Mouse (Mus musculus) R1 (cell line): Measurements from ENCODE around the gene Rpa3.

Experiments
- DNase-seq: peaks from one replicate; pipeline ENCODE4 v3.0.0-alpha.2; 2018; ENCODE audit warnings: low read depth, low spot score

The Rpa3 gene

DNA sequence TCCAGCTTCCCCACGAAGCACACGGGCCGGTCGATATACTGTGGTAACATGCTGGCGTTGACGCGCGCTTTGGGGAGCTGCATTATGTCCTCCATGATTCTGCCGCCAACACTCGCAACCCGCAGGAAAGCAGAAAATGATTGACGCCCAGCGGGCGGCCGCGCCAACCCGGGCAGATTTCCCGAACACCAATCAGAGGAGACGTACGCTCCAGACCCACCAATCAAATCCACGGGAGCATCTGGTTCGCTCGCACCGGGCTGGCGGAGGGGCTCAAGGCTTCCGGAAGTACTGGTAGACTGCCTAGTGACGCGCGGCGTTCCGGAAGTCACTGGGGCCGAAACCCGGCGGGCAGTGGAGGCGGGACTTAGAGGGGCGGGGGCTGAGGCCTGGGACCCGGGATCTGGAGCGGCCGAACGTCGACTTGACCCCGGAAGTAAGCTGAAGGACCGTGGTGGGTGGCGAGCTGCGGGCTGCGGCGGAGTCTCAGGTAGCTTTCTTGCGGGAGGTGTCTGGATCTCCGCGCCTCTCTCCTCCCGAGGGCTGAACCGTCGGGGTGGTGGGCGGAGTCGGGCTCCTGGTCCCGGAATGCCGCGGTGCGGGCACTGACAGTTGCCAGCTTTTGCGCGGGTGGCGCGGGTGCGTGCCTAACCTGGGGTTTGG, at the start of gene Rpa3, which contains the start of the genes Umad1 and Gm45062:
TSS of gene Rpa3 (minus strand) at position 170 of the 663 bp plus-strand sequence.
TSS of gene Umad1 (plus strand) at position 285 of the 663 bp plus-strand sequence.
TSS of gene Gm45062 (plus strand) at position 447 of the 663 bp plus-strand sequence.
- DNase-seq: peak; percentile 98

- DNase-seq: no peak
Measured at GRCm38 (mm10) chr6:8307878-8308775, 49.2 kb upstream of the Rpa3 start.

GRCm38 (mm10) chr6:8299066-8299863, 40.3 kb upstream of the Rpa3 start:
- no peak for DNase-seq

GRCm38 (mm10) chr6:8294048-8294784, 35.2 kb upstream of the Rpa3 start:
- peak; percentile 30 for DNase-seq

DNA sequence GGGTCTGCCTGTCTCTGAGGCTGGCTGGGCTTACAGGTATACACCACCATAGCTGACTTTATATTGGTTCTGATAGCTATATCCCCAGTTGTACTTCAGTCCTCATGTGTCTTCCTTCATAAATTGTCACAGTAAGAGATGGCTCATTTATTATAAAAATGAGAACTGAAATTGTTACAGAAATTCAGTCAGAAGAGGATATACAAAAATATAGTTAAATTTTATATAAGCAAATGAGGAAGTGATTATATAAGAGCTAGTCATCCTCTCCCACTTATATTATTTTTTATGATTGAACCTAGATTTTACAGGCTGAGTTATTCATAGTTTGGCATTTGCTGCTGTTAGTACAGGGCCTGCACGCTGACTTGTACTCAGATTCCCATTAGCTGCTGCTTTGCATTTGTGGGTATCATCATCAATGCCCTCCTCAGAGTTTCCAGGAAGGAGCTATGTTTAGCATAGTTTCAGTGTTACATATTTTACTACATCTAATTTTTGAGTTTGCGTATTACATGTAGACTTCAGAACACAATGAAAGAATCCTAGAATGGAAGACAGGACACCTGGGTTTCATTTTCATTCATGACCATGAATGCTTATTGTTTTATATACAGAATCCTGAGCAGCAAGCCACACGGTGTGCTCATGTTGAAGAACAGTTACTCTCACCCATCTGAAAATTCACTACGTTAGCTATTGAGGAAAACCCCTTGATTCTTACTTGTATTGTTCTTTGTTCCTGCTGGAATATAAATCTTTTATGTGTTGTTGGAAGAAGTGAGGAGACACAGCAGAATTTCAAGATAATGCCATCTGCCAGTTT, 30.0 kb upstream of the Rpa3 start:
- no peak for DNase-seq

DNA sequence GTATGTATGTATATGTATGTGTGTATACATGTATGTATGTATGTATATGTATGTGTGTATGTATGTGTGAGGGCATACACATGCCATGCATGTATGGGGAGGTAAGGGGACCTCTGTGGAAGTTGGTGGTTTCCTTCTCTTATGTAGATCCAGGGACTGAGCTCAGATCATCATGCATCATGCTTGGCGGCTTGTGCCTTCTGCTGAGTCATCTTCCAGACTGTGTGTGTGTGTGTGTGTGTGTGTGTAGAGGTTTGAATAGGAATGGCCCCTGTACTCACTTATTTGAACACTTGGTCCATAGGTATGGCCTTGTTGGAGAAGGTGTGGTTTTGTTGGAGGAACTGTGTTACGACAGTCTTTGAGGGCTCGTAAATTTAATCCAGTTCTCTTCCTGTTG, 27.2 kb upstream of the Rpa3 start:
- DNase-seq: no peak

- DNase-seq: no peak
Measured at GRCm38 (mm10) chr6:8285401-8285960, 26.5 kb upstream of the Rpa3 start.

DNA sequence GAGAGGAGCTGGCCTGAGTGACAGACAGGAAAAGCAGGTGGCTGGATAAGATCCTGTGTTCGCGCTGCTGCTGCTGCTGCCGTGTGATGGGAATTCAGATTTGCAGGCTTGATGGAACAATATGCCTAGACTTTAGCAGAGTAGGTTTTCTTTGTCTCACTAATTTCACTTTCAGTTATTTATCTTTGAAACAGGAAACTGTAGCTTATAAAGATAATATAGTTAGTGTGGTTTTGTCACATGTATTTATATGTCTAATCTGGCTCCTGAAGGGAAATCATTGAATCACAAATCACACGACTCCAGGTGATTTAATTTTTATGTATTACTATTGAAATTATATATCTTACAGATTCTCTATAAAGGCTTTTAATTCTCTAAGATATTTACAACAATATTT, 24.3 kb upstream of the Rpa3 start:
- DNase-seq: no peak

DNA sequence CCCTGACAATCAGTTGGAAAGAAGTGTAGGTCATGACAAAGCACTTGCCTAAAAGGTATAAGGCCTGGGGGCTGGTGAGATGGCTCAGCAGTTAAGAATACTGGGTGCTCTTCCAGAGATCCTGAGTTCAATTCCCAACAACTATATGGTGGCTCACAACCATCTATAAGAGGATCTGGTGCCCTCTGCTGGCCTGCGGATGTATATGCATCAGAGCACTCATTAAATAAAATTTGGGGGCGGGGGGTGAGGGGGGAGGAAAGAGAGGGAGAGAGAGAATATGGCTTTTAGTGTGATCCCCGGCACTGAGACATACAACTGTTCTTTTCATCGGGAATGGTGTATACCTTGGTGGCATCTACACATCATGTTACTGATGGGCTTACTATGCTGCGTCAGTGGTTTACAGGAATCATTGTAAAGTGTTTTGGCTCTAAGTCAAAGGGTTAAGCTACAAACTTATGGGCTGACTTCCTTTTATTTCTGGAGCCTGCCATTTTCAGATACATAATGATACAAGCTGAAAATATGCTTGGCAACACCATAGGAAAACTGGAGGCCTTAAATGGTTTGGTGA, 19.5 kb upstream of the Rpa3 start:
- DNase-seq: peak; percentile 31

- no peak for DNase-seq
Measured at GRCm38 (mm10) chr6:8276431-8276830, 17.5 kb upstream of the Rpa3 start.

DNA sequence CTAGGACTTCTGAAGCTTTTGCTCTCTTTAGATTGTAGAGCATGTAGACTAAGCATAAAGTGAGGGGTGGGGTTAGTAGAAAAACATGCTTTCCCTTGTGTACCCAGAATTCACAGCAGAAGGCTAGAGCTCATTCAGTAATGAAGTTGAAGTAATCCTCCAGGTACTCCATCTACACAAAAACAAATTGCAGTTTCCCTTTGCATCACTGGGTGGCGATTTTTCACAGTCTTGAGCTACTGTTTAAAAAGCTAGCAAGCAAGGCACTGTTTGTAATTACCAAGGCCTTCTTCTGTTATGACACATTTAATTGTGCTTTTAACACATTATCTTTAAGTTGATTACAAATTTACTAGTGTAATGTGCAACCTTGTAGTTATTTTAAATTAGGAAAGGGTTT, 16.1 kb upstream of the Rpa3 start:
- DNase-seq: peak; percentile 58

DNA sequence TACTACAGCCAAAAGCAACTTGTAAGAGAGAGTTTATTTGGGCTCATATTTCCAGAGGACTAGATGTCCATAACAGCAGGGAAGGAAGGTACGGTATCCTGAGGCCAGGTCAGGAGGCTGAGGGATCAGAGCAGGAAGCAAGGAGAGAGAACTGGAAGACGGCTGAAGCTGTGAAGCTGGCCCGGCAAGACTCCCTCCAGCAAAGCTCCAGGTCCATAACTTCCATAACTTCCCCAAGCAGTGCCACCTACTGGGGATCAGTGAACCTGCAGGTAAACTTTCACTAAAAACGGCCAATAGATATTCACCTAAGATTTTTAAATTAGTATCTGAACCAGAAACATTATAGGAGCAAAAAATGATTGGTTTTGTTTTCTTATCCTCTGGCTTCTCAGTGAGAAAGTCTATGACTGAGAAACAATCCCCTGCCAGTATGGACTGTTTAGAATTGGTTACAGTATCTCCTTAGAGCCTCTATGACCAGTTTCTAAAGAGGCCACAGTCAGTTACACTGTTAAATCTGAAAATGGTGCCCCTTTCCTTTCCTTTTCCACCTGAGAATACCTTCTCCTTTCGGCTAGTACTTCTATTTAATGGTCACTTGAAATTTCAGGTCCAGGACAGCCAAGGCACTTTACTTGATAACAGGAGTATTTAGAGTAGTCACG, 15.5 kb upstream of the Rpa3 start:
- DNase-seq: peak; percentile 60

- no peak for DNase-seq
Measured at GRCm38 (mm10) chr6:8271047-8271446, 12.1 kb upstream of the Rpa3 start.

DNA sequence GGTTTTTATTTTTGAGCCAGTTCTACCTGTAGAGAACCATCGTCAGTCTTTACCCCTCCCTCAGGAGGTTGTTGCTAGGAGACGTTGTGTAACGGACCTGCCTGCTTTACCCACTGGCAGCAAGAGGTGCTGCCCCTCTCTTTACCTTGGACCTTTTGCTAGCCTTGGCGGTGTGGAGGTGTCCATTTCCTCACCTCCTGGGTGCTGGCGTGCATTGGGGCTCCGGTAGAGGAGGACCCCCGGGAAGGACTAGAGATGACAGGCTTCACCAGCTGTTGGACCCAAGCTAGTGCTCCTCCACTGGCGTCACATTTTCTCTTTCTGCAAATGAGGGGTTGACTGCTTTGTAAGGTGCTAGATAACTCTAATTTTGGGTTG, 683 bp upstream of the Rpa3 start:
- DNase-seq: no peak

GRCm38 (mm10) chr6:8258316-8258715, 657 bp downstream of the Rpa3 start:
- DNase-seq: no peak

GRCm38 (mm10) chr6:8228596-8228995, 30.4 kb downstream of the Rpa3 start:
- no peak for DNase-seq

- no peak for DNase-seq
Measured at GRCm38 (mm10) chr6:8227035-8227434, 31.9 kb downstream of the Rpa3 start.

DNA sequence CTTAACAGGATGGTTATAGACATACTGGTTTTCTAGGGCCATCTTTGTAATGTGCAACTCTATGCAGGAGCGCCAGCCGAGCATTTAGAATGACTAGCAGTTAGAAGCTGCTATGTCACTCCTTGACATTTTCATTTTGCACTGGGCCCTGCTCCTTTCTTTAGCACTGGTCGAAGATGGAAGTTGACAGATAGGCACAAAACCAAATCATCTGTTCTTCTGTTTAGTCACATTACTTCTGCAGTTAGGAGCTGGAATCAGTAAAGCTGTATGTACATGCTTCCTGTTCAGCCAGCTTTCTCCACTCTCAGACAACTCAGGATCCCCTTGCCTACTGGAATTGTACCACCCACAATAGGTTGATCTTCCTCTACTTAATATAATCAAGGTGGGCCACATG, 48.3 kb downstream of the Rpa3 start:
- no peak for DNase-seq

- no peak for DNase-seq
Measured at GRCm38 (mm10) chr6:8209866-8210186, 49.1 kb downstream of the Rpa3 start.
